Mouse (Mus musculus) layer of hippocampus, postnatal 36 days (tissue): ENCODE data around the gene Lrrc7. TPM values are rescaled to one million over a fixed set of nuclear protein-coding genes. Genes with fewer than 3 reads are reported as not detected.

ENCODE experiments used
- DNase-seq, 2 experiments: peaks; one replicate each; pipeline ENCODE4 v3.0.0; 2022
- total RNA-seq, 2 experiments: library from RNA; stranded (reverse); gene quantifications; 2 replicates each; pipeline ENCODE4 v1.2.3; 2021

The Lrrc7 gene
- total RNA-seq, 2 experiments from 2014 or later, result 113 to 131 TPM

DNA sequence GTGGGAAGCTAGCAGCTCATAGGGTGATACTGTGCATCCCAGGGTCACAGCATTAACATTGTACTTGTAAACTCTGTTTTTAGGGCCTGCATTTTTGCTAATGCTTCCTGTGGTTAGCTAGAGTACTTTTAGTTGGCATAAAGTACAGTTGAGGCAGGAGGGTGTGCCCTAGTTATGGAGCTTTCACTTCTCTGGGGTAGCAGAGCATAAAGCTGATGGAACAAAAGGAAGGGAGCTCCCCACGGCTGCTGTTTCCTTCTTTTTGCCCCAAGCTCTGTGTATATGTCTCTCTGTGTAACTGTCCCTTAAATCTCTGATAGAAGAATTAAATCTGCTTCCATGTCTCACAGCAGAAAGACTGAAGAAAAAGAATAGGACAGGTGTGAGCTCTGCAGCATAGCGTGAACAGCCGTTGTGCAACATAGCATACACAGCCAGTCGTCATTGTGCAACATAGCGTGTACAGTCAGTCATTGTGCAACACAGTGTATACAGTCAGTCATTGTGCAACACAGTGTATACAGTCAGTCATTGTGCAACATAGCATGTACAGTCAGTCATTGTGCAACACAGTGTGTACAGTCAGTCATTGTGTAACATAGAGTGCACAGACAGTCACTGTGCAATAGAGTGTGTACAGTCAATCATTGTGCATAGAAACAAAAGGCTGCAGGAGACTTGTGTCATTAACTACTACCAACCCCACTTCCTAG is 500.1 kb downstream of the Lrrc7 start:
- no peak for DNase-seq

DNA sequence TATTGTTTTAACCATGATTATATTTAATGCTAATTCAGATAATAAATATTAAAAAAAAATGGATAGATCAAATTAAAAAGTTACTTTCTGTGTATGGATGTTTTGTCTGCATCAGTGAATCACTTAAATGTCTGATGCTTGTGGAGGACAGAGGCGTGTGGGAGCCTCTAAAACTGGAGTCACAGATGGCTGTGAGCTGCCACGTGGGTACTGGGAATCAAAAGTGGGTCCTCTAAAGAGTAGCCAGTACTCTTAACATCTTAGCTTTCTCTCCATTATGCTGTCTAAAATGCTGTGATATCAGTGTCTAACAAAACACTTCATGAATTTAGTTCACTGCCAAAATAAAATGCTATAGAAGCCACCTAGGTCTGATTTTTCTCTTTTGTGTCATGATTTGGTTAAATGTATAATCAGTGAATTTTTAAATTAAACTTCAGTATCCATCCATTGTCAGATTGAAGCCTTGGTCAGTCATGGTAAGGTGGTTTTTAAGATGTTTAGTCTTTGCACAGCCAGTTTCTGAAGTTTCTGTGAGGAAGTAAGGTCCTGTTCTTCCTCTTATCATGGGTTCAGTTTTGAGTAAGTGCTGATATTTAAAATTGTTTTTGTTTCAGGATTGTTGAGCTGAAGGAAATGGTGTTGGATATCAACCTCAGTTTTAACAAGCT is 501.3 kb downstream of the Lrrc7 start:
- DNase-seq, result no peak

DNA sequence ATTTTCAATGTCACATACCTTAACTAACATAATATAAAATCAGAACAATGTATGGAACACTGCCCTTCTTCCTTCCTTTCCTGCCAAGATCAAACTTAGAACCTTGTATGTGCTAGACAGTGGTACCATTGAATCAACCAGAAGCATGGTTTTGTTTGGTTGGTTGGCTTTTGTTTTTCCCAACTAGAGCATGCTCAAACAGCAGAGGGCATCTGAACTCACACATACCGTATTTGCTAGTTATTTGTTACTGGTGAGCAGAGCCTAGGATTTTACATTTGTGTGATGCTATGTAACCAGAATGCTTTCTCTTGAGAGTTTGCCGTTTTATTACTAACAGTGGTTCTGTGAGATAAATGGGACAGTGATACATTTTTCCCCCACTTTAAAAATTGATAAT is 512.5 kb downstream of the Lrrc7 start:
- DNase-seq, result no peak

DNA sequence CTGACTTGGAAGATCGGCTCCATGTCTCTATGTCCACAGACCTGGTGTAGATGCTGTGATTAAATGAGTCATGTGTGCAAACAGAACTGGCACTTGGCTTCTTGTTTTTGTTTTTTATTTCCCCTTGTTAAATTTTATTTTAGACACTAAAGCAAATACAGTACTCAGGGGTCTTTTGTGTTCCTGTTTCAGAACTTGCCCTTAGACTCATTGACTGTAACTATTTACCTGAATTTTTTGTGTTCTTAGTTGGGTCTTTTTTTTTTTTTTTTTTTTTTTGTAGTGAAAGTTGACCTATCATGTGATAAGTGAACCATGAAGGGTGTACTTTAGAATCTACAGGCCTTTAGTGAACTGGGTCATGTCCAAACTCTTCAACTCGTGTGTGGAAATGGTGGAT is 521.3 kb downstream of the Lrrc7 start:
- DNase-seq, result no peak

DNA sequence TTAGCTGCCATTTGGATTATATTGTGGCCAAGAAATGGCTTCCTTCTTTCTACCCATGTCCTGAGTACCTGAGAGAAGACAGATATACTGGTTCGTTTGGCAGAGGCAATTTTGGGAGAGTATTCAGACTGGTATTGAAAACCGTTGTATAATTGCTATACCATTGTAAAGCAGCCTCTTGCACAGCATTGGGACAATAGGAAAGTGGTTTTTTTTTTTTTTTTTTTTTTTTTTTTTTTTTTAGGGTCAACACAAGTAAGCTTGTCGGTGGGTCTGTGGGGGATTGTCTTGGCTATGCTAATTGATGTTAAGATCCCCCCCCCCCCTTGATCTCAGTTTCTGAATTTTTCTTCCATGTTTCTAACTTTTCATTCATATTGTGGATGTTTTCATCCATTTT is 523.9 kb downstream of the Lrrc7 start:
- no peak for DNase-seq

DNA sequence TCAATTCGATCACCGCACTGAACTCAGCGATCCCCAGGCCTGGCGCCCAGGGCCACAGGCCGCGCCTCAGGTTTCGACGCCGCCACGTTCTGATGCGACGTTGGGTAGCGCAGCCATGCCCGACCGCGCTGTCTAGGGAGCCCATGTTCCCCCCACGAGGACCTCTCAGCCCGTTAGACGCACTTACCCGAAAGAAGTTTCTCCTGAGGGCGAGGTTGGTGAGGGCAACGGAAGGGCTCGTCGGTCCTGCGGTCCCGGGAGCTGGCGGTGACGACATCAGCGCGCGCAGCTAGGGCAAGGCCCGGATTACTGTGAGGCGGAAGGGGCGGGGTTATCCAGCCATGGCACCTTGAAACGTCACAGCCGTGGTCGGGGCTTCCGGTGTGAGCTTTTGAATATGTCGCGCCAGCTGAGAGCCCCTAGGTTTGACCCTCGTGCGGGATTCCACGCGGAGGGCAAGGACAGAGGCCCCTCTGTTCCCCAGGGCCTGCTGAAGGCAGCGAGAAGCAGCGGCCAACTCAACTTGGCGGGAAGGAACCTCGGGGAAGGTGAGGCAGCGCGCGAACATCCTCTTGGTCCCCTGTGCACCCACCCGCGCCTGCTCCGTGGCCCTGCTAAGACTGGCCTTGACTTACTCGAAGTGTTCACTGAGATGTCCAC is 525.6 kb downstream of the Lrrc7 start, which contains the start of the genes Srsf11 and Lrrc40:
Gene Srsf11 (minus strand): TSS at position 311 of the 660 bp plus-strand sequence.
Gene Lrrc40 (plus strand): TSS at position 334 of the 660 bp plus-strand sequence.
- DNase-seq, result peak; percentile 94 to 95

DNA sequence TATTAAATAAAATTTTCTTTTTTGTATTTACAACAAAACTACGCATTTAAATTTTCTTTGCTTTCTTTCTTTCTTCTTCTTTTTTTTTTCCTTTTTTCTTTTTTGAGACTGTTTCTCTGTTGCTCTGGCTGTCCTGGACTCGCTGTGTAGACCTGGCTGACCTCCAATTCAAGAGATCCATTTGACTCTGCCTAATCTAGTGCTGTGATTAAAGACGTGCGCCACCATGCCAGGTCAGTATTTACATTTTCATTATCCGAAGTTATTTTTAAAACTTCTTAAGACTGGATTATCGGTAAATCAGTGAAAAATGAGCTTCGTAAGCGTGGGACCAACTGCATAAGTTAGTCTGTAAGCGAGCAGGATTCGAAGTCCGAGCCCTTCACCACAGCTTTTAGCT is 526.2 kb downstream of the Lrrc7 start:
- no peak for DNase-seq
